Mouse (Mus musculus): ENCODE measurements around the gene Rfc5.
"Not testable (repeated sequence)": the region's sequence is repeated elsewhere in the genome, so short reads cannot be mapped to it uniquely, and the experiment has no call there.

The Rfc5 gene

GRCm38 (mm10) chr5:117347838-117348237, 41.0 kb downstream of the Rfc5 start:
- DNase-seq (ENCODE audit: low read depth, low spot score) = no peak

GRCm38 (mm10) chr5:117347011-117347410, 41.8 kb downstream of the Rfc5 start:
- DNase-seq (ENCODE audit: low read depth, low spot score) = no peak

- DNase-seq (ENCODE audit: low read depth, low spot score) = no peak
These were observed 42.6 kb downstream of the Rfc5 start for GRCm38 (mm10) chr5:117346281-117346680.

- DNase-seq (ENCODE audit: low read depth, low spot score) = no peak
These were observed 43.3 kb downstream of the Rfc5 start for GRCm38 (mm10) chr5:117345432-117345976.

GRCm38 (mm10) chr5:117344496-117344895, 44.4 kb downstream of the Rfc5 start:
- not testable (repeated sequence) for DNase-seq (ENCODE audit: low read depth, low spot score)

- peak; percentile 64 for DNase-seq (ENCODE audit: low read depth, low spot score)
These were observed 47.0 kb downstream of the Rfc5 start for GRCm38 (mm10) chr5:117341896-117342295.

- no peak for DNase-seq (ENCODE audit: low read depth, low spot score)
These were observed 48.8 kb downstream of the Rfc5 start for GRCm38 (mm10) chr5:117340081-117340480.

GRCm38 (mm10) chr5:117338503-117338902, 50.3 kb downstream of the Rfc5 start:
- DNase-seq (ENCODE audit: low read depth, low spot score) = no peak

GRCm38 (mm10) chr5:117337999-117338398, 50.8 kb downstream of the Rfc5 start:
- DNase-seq (ENCODE audit: low read depth, low spot score) = no peak

- DNase-seq (ENCODE audit: low read depth, low spot score) = peak; percentile 64
These were observed 58.4 kb downstream of the Rfc5 start for GRCm38 (mm10) chr5:117330457-117330856.

Measured in ES-CJ7 (cell line).